Mouse (Mus musculus) hematopoietic multipotent progenitor cell, adult 10-12 weeks (in vitro differentiated cells): ENCODE data around the gene Gstt3. TPM values are rescaled to one million over a fixed set of nuclear protein-coding genes. Genes with fewer than 3 reads are reported as not detected.

Source experiments
- polyA plus RNA-seq: library from polyadenylated mRNA; stranded (reverse); fragments of >175 nt; gene quantifications from 2 replicates; pipeline ENCODE4 v1.2.3, GENCODE M21; 2012; ENCODE audit warnings: low replicate concordance

The Gstt3 gene
- 1.3 and 1.8 TPM in 2 replicates for polyA plus RNA-seq

DNA sequence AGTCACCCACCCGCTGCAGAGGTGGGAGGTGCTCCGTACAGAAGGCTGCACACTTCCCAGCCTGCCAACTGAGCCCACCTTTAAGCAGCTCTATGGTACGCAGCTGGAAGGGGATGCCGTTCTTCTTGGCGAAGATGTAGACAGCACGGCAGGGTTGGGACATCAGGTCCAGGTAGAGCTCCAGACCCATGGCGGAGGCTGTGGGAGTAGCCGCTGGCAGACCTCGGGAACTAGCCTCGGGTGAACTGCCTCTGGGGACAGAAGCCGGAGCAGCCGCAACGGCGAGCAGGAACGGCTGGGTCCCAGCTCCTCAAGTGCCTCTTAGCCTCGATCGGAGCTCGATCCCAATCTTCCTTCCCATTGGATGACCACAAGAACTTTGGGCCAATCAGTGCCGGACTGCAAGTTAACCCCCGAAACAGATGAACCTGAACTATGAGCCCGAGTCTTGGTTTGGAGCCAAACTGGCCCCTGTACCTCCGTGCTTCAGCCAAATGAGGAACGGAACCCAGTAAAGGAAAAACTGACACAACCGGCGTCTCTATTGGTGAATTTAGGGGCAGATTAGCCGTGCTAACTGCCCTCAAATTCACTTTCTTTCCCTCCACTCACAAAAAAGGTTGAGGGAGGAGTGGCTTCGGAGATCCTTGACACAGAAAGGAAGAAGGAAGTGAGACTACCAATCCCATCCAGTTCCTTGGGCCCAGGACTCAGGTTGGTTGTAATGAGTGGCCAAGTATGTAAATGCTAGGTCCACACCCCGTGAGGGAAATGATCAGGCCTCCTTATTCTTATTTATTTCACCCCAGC is at the start of gene Gstt3, which contains the start of gene Gm20441:
Gene Gstt3, minus strand, starts transcription at position 646 of the 810 bp plus-strand sequence.
Gene Gm20441, minus strand, starts transcription at position 186 of the 810 bp plus-strand sequence.

DNA sequence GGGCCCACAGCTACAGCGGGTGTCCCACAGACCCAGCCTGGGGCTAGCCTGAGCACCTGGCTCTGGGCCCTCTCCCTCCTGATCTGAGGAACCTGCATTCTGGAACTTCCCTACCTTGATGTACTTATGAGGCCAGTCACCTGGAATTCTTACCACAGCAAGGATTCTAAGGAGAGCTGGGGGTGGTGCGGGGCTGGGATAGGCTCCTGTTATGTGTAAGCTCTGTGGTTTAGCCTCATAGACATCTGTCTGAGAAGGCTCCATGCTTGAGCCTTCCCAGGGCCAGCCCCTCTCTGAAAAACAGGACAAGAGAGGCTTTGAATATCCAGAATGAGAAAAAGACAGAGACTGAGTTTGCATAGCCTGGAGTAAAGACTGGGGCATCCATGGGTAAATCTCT is 41.2 kb upstream of the Gstt3 start, which contains the start of gene Gstt4:
Gene Gstt4, minus strand, starts transcription at position 101 of the 400 bp plus-strand sequence.

DNA sequence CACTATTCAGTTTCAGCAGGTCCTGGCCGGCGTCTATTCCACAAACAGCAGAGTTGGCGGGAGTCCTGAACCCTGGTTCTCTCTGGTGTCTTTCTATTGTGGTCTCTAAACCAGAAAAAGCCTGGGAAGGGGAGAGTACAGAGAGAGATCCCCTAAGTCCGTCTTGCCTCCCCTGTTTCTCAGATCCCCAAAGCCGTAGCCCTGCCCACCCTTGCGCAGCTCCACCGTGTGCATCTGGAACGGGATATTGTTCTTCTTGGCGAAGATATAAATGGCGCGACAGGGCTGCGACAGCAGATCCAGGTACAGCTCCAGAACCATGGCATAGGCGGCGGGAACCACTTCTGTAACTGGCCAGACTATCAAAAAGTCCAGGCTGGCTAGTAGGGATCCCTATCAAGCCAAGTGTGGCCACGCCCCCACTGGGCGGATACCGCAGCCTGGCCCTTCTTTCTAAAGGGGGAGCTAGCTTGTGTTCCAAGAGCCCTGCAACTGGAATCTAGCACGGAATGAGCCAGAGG is 17.0 kb upstream of the Gstt3 start, which contains the start of gene Gstt1:
Gene Gstt1, minus strand, starts transcription at position 409 of the 521 bp plus-strand sequence.

DNA sequence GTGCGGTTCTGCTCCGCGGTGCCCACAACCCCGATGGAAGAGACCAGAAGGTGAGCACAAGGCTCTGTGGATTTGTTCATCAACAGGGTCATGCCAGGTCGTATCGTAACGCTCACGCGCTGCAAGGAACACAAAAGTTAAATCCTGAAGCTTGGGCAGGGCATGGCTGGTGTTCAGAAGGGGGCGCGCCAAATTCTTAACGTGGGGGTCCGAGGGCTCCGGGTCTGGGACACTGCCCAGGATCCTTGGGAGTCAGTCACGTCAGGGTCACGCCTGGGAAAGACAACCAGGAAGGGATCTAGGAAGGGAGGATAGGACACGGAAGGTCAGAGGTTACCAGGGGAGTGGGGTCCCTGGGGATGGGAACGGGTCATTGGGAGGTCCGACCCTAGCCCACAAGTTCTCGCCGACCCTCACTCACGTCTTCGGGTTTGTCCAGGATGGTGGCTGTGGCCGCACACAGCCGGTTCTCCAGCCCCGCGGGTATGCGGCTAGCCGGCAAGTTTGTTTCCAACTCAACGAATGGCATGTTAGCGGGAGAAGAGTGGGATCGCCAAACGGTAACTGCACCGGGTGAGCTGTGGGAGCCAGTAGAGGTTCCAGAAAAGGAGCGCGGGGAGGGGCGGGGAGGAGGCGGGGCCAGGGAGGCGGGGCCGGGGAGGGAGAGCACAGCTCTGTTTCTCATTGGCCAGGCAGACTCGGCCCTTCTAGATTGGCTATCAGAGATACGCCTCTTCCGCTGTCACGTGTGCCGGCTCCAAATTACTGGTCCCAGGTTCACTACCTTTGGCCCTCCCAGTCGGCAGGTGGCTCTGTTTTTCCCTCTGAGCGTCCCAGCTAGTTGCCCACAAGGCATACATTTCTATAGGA is 8.2 kb downstream of the Gstt3 start, which contains the start of gene Ddt:
Gene Ddt, minus strand, starts transcription at position 620 of the 870 bp plus-strand sequence.

DNA sequence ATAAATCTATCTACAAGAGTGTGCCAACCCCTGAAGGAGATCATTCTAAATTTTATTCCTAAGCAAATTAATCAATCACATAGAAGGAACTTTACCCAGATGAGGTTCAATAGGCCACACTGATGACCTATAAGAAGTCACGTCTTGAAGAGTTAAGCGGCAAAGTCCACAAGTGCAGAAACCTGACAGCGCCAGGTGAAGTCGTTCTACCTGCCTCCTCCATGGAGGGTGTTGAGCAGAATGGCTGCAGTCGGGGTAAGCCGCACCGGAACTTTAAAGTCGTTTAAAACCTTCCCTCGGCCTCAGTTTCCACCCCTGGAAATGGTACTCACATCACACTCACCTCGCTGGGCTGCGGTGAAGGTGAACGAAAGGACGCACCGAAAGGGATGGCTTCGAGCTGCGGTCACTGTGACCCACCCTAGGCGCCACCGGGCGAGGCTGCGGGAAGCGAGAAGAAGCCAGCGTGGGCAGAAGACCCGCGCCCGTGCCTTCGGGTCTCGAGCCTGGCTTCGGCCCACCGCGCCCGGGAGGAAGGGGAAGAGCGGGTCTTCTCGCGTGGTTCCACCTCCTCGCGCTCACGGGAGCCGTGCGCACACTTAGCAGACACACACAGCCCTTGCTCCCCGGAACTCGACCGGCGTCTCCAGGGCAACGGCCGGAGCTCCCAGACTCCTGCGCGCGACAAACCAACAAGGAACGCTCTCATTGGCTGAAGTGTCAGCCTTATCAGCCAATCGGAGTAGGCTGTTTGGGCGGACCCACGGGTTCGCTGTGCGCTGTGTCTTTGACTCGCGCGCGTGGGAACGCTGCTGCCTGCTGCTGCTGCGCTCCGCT is 17.3 kb downstream of the Gstt3 start, which contains the start of gene Cabin1:
Gene Cabin1, minus strand, starts transcription at position 660 of the 837 bp plus-strand sequence.

Other genes with a start within 250 kb of the Gstt3 start
- 1.7 and 3.1 TPM in 2 replicates for gene Lrrc75b, start 221.1 kb downstream of the Gstt3 start, polyA plus RNA-seq
- 0.73 and 4.3 TPM in 2 replicates for gene Ggt1, start 219.8 kb downstream of the Gstt3 start, polyA plus RNA-seq
- 15.6 and 34.5 TPM in 2 replicates for gene Ggt5, start 192.1 kb downstream of the Gstt3 start, polyA plus RNA-seq
- gene Susd2, start 137.4 kb downstream of the Gstt3 start, polyA plus RNA-seq, result 1.9 and 4.0 TPM in 2 replicates
- gene Cabin1, start 17.1 kb downstream of the Gstt3 start, polyA plus RNA-seq, result 98.3 and 104 TPM in 2 replicates
- 15.5 and 82.1 TPM in 2 replicates for gene Ddt, start 8.0 kb downstream of the Gstt3 start, polyA plus RNA-seq
- not detected in 2 replicates for gene Gm20441, start 460 bp downstream of the Gstt3 start, polyA plus RNA-seq
- gene Gstt1, start 17.2 kb upstream of the Gstt3 start, polyA plus RNA-seq, result 0.63 and 2.4 TPM in 2 replicates
- not detected in 2 replicates for gene Gstt4, start 41.1 kb upstream of the Gstt3 start, polyA plus RNA-seq
- 11.9 and 17.2 TPM in 2 replicates for gene Gstt2, start 56.0 kb upstream of the Gstt3 start, polyA plus RNA-seq
- 301 and 511 TPM in 2 replicates for gene Mif, start 78.8 kb upstream of the Gstt3 start, polyA plus RNA-seq
- 204 and 543 TPM in 2 replicates for gene Derl3, start 112.0 kb upstream of the Gstt3 start, polyA plus RNA-seq
- gene Smarcb1, start 140.2 kb upstream of the Gstt3 start, polyA plus RNA-seq, result 154 and 351 TPM in 2 replicates
- gene Chchd10, start 151.7 kb upstream of the Gstt3 start, polyA plus RNA-seq, result 254 and 472 TPM in 2 replicates
- gene Mmp11, start 155.1 kb upstream of the Gstt3 start, polyA plus RNA-seq, result 3.1 and 4.1 TPM in 2 replicates
- gene Gm867, start 159.3 kb upstream of the Gstt3 start, polyA plus RNA-seq, result 2.0 TPM in 1 of 2 replicates, not detected in the other
- 12.9 and 13.7 TPM in 2 replicates for gene Vpreb3, start 161.6 kb upstream of the Gstt3 start, polyA plus RNA-seq
- 0.08 and 0.16 TPM in 2 replicates for gene Gm5134, start 173.1 kb upstream of the Gstt3 start, polyA plus RNA-seq